Mouse (Mus musculus): ENCODE results near the gene Eif5a. TPM values are rescaled to one million over a fixed set of nuclear protein-coding genes. Genes with fewer than 3 reads are reported as not detected.

Eif5a gene
- polyA plus RNA-seq, 1 experiment from 2014 or later, result 1,800 TPM

DNA sequence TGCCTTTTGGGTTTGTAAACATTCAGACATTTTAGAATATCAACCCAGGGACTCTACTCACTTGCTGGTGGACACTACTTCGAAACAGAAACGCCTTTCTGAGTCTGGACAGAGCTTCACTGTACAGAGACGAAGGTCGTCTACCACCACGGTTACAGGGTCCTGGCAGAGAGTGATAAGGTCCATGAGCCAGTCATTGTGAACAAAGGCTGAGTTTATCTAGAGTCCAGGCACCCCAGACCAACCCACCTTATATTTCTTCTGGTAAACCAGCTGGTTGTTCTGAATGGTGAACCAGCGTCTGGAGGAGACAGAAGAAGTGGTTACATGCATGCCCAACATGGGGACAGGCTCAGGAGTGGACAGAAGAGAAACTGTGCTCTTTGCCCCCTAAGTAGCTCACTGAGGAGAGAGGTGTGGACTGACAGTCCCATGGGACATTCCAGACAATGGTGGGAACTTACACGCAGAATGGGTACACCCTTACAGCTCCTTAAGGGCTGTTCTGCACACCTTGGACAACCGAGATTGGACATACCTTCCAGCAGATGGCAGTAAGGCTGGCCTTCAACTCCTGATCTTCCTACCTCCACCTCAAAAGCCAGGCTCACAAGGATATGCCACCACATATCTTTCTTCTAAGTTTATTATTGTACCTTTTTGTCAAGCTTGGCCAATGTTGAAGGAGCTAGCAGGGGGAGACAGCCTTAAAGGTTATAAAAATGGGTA, 34.7 kb downstream of the Eif5a start:
- 76% methylated on average over 8 of the region's 8 CpGs for WGBS
- no peaks in the 10 kb centered on the region for H3K36me3 ChIP-seq (ENCODE audit: control insufficient read depth, insufficient read depth, low read length)
- H3K4me1 ChIP-seq (ENCODE audit: control insufficient read depth, insufficient read depth, low read length), result no peaks in the 10 kb centered on the region
- H3K4me3 ChIP-seq (ENCODE audit: low read depth, low read length), result no peak overlapping the region
- no peak overlapping the region; the same call in none of the 2 replicates for H3K27ac ChIP-seq (ENCODE audit: low read depth, low read length)
- H3K9me3 ChIP-seq (ENCODE audit: control insufficient read depth, low read length), result no peaks in the 10 kb centered on the region
- no peaks in the 10 kb centered on the region; the same call in 1 of the 2 replicates for H3K27me3 ChIP-seq (ENCODE audit: control insufficient read depth, insufficient read depth, low read length)
- H3K9ac ChIP-seq (ENCODE audit: low read length), result no peak overlapping the region
- ATAC-seq (ENCODE audit: low FRiP score) (no peak), DNase-seq (ENCODE audit: low spot score, missing footprints) (no peak)
- H3K4me2 ChIP-seq, result no peak overlapping the region

GRCm38 (mm10) chr11:69884663-69885062, 37.1 kb downstream of the Eif5a start:
- Histone ChIP-seq H3K4me2 (no peak overlapping the region), H3K36me3 (ENCODE audit: control insufficient read depth, insufficient read depth, low read length) (no peaks in the 10 kb centered on the region), H3K9me3 (ENCODE audit: control insufficient read depth, low read length) (no peaks in the 10 kb centered on the region), H3K4me1 (ENCODE audit: control insufficient read depth, insufficient read depth, low read length) (peaks cover 9% of the 10 kb centered on the region; the same call in 1 of the 2 replicates), H3K4me3 (ENCODE audit: low read depth, low read length) (no peak overlapping the region), H3K27ac (ENCODE audit: low read depth, low read length) (no peak overlapping the region), H3K27me3 (ENCODE audit: control insufficient read depth, insufficient read depth, low read length) (peaks cover 3% of the 10 kb centered on the region; the same call in 1 of the 2 replicates), H3K9ac (ENCODE audit: low read length) (no peak overlapping the region)
- WGBS, result 90% methylated on average over 8 of the region's 8 CpGs
- DNase-seq (ENCODE audit: low spot score, missing footprints), result no peak
- ATAC-seq (ENCODE audit: low FRiP score), result no peak

DNA sequence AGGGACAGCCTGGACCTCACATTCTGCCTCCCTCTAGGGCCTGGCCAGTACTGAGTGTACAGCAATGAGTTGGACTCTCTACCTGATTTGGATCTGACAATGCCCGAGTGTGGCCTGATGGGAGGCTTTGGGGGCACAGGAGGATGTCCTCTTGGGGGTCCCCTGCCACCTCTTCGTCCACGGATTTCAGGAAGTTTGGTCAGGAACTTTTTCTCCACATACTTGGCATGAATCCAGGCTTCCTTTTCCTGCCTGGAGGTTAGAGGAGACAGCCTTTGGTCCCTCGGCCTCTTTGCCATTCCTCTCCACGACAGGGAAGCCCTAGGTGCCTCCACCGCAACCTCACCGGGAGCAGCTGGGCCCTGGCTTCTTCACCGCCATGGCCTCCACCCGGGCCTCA, 37.5 kb downstream of the Eif5a start:
- Histone ChIP-seq H3K4me1 (ENCODE audit: control insufficient read depth, insufficient read depth, low read length) (peaks cover 13% of the 10 kb centered on the region), H3K27ac (ENCODE audit: low read depth, low read length) (no peak overlapping the region), H3K36me3 (ENCODE audit: control insufficient read depth, insufficient read depth, low read length) (no peaks in the 10 kb centered on the region), H3K9ac (ENCODE audit: low read length) (no peak overlapping the region), H3K4me2 (no peak overlapping the region), H3K4me3 (ENCODE audit: low read depth, low read length) (no peak overlapping the region), H3K27me3 (ENCODE audit: control insufficient read depth, insufficient read depth, low read length) (peaks cover 3% of the 10 kb centered on the region; the same call in 1 of the 2 replicates), H3K9me3 (ENCODE audit: control insufficient read depth, low read length) (no peaks in the 10 kb centered on the region)
- no peak for ATAC-seq (ENCODE audit: low FRiP score)
- no peak for DNase-seq (ENCODE audit: low spot score, missing footprints)
- 86% methylated on average over 9 of the region's 9 CpGs for WGBS

GRCm38 (mm10) chr11:69883527-69884151, 38.1 kb downstream of the Eif5a start:
- WGBS, result 90% methylated on average over 8 of the region's 8 CpGs
- no peaks in the 10 kb centered on the region for H3K36me3 ChIP-seq (ENCODE audit: control insufficient read depth, insufficient read depth, low read length)
- no peak overlapping the region for H3K9ac ChIP-seq (ENCODE audit: low read length)
- ATAC-seq (ENCODE audit: low FRiP score), result no peak
- H3K4me3 ChIP-seq (ENCODE audit: low read depth, low read length), result no peak overlapping the region
- H3K27me3 ChIP-seq (ENCODE audit: control insufficient read depth, insufficient read depth, low read length), result peaks cover 3% of the 10 kb centered on the region; the same call in 1 of the 2 replicates
- H3K9me3 ChIP-seq (ENCODE audit: control insufficient read depth, low read length), result no peaks in the 10 kb centered on the region
- no peak overlapping the region for H3K27ac ChIP-seq (ENCODE audit: low read depth, low read length)
- DNase-seq (ENCODE audit: low spot score, missing footprints), result no peak
- H3K4me1 ChIP-seq (ENCODE audit: control insufficient read depth, insufficient read depth, low read length), result peaks cover 13% of the 10 kb centered on the region
- no peak overlapping the region for H3K4me2 ChIP-seq

GRCm38 (mm10) chr11:69883066-69883465, 38.7 kb downstream of the Eif5a start:
- 63% methylated on average over 4 of the region's 4 CpGs for WGBS
- ATAC-seq (ENCODE audit: low FRiP score), result no peak
- DNase-seq (ENCODE audit: low spot score, missing footprints), result no peak

GRCm38 (mm10) chr11:69881787-69882670, 39.7 kb downstream of the Eif5a start:
- H3K4me3 ChIP-seq (ENCODE audit: low read depth, low read length), result peak overlapping the region; percentile 43; the same call in 1 of the 2 replicates
- no peaks in the 10 kb centered on the region for H3K36me3 ChIP-seq (ENCODE audit: control insufficient read depth, insufficient read depth, low read length)
- ATAC-seq (ENCODE audit: low FRiP score), result no peak
- H3K4me1 ChIP-seq (ENCODE audit: control insufficient read depth, insufficient read depth, low read length), result peaks cover 17% of the 10 kb centered on the region
- no peaks in the 10 kb centered on the region for H3K9me3 ChIP-seq (ENCODE audit: control insufficient read depth, low read length)
- 58% methylated on average over 21 of the region's 21 CpGs for WGBS
- no peak for DNase-seq (ENCODE audit: low spot score, missing footprints)
- no peak overlapping the region for H3K27ac ChIP-seq (ENCODE audit: low read depth, low read length)
- H3K9ac ChIP-seq (ENCODE audit: low read length), result peak overlapping the region; percentile 60
- peaks cover 3% of the 10 kb centered on the region; the same call in 1 of the 2 replicates for H3K27me3 ChIP-seq (ENCODE audit: control insufficient read depth, insufficient read depth, low read length)
- peak overlapping the region; percentile 58 for H3K4me2 ChIP-seq

More at GRCm38 (mm10) chr11:69883066-69883465, 38.7 kb downstream of the Eif5a start:
- Histone ChIP-seq H3K4me2 (no peak overlapping the region), H3K9ac (ENCODE audit: low read length) (no peak overlapping the region), H3K4me1 (ENCODE audit: control insufficient read depth, insufficient read depth, low read length) (peaks cover 13% of the 10 kb centered on the region), H3K27me3 (ENCODE audit: control insufficient read depth, insufficient read depth, low read length) (peaks cover 3% of the 10 kb centered on the region; the same call in 1 of the 2 replicates), H3K27ac (ENCODE audit: low read depth, low read length) (no peak overlapping the region), H3K9me3 (ENCODE audit: control insufficient read depth, low read length) (no peaks in the 10 kb centered on the region), H3K36me3 (ENCODE audit: control insufficient read depth, insufficient read depth, low read length) (no peaks in the 10 kb centered on the region), H3K4me3 (ENCODE audit: low read depth, low read length) (no peak overlapping the region)

GRCm38 (mm10) chr11:69880853-69881603, 40.7 kb downstream of the Eif5a start, which contains the start of gene Kctd11:
Gene Kctd11, minus strand, starts transcription at chr11:69881406.
- peak within 1 kb of the TSS; percentile 58 for H3K4me2 ChIP-seq
- under 1% methylated on average over 46 of the region's 46 CpGs for WGBS
- peaks cover 19% of the 10 kb centered on the region for H3K4me1 ChIP-seq (ENCODE audit: control insufficient read depth, insufficient read depth, low read length)
- H3K36me3 ChIP-seq (ENCODE audit: control insufficient read depth, insufficient read depth, low read length), result no peaks in the 10 kb centered on the region
- DNase-seq (ENCODE audit: low spot score, missing footprints), result peak; percentile 98
- H3K9ac ChIP-seq (ENCODE audit: low read length), result peak within 1 kb of the TSS; percentile 60
- peaks cover 3% of the 10 kb centered on the region; the same call in 1 of the 2 replicates for H3K27me3 ChIP-seq (ENCODE audit: control insufficient read depth, insufficient read depth, low read length)
- H3K4me3 ChIP-seq (ENCODE audit: low read depth, low read length), result peak within 1 kb of the TSS; percentile 43
- peak; percentile 86 for ATAC-seq (ENCODE audit: low FRiP score)
- H3K27ac ChIP-seq (ENCODE audit: low read depth, low read length), result no peak within 1 kb of the TSS; the same call in 1 of the 2 replicates
- no peaks in the 10 kb centered on the region for H3K9me3 ChIP-seq (ENCODE audit: control insufficient read depth, low read length)

DNA sequence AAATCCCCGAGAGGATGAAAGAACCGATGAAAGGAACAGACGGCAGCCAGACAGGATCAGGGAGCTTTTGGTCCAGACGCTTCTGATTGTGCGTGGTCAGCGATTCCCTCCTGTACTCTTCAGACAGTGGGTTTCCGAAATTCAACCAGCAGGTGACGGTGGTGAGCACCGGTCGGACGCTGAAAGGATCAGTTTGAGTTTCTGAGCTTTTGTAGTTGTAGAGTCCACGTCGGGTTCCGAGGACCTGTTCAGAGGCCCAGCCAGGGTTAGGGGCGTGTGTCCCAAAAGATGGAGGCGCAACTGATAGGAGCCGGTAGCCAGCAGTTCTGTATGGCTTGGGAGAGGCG, 41.3 kb downstream of the Eif5a start:
- no peak overlapping the region; the same call in 1 of the 2 replicates for H3K27ac ChIP-seq (ENCODE audit: low read depth, low read length)
- H3K9ac ChIP-seq (ENCODE audit: low read length), result peak overlapping the region; percentile 60
- peaks cover 3% of the 10 kb centered on the region; the same call in 1 of the 2 replicates for H3K27me3 ChIP-seq (ENCODE audit: control insufficient read depth, insufficient read depth, low read length)
- H3K36me3 ChIP-seq (ENCODE audit: control insufficient read depth, insufficient read depth, low read length), result no peaks in the 10 kb centered on the region
- H3K4me3 ChIP-seq (ENCODE audit: low read depth, low read length), result peak overlapping the region; percentile 43
- peak; percentile 55; the same call in 1 of the 2 replicates for ATAC-seq (ENCODE audit: low FRiP score)
- WGBS, result under 1% methylated on average over 18 of the region's 18 CpGs
- no peaks in the 10 kb centered on the region for H3K9me3 ChIP-seq (ENCODE audit: control insufficient read depth, low read length)
- peaks cover 19% of the 10 kb centered on the region for H3K4me1 ChIP-seq (ENCODE audit: control insufficient read depth, insufficient read depth, low read length)
- peak overlapping the region; percentile 58 for H3K4me2 ChIP-seq
- no peak for DNase-seq (ENCODE audit: low spot score, missing footprints)
